Mouse (Mus musculus): ENCODE measurements around the gene Thada.

Thada gene

GRCm38 (mm10) chr17:84146458-84147182, 319.4 kb downstream of the Thada start:
- DNase-seq (ENCODE audit: low spot score) = no peak

GRCm38 (mm10) chr17:84145826-84146287, 320.1 kb downstream of the Thada start:
- DNase-seq (ENCODE audit: low spot score) = peak; percentile 64

- no peak for DNase-seq (ENCODE audit: low spot score)
Observed at GRCm38 (mm10) chr17:84144762-84145599, 321.0 kb downstream of the Thada start.

GRCm38 (mm10) chr17:84144130-84144529, 321.9 kb downstream of the Thada start:
- no peak for DNase-seq (ENCODE audit: low spot score)

GRCm38 (mm10) chr17:84143219-84143844, 322.7 kb downstream of the Thada start:
- DNase-seq (ENCODE audit: low spot score) = no peak

GRCm38 (mm10) chr17:84141691-84142090, 324.3 kb downstream of the Thada start:
- no peak for DNase-seq (ENCODE audit: low spot score)

- DNase-seq (ENCODE audit: low spot score) = no peak
Observed at GRCm38 (mm10) chr17:84140822-84141507, 325.0 kb downstream of the Thada start.
